Mouse (Mus musculus): ENCODE results near the gene Cxcl10. TPM values are rescaled to one million over a fixed set of nuclear protein-coding genes. Genes with fewer than 3 reads are reported as not detected.

Cxcl10 gene
- not detected for total RNA-seq (2021)

DNA sequence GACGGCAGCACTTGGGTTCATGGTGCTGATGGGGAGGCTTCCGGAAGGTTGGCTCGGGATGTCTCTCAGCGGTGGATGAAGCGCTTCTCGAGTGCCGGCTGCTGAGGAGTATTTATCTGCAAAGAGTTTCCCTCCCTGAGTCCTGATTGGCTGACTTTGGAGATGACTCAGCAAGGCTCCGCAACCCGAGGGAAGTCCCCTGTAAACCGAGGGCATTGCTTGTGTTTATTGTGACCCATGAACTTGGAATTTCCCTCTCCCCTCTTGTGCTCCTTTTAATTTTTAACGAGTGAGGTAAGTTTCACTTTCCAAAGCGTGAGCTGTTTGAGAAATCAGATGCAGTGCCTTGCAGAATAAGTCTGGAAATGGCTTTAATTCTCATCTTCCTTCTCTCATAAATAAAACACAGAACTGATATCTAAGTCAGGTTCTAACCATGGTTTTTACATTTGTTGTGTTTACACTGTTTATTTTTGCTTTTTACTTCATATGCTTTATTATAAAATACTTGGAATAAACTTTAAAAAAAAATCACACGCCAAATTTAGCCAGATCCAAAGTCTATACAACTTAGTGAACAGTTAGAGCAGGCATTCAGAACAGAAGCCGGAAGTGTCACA lies at the start of gene Cxcl10:
TSS of gene Cxcl10 (minus strand) at position 96 of the 620 bp plus-strand sequence.
- peak; percentile 15 to 53 for DNase-seq (ENCODE audit: extremely low spot score in 1 of 2, low spot score in 2 of 2)
- intact Hi-C loops (cut with DNase I) = no loop called here

DNA sequence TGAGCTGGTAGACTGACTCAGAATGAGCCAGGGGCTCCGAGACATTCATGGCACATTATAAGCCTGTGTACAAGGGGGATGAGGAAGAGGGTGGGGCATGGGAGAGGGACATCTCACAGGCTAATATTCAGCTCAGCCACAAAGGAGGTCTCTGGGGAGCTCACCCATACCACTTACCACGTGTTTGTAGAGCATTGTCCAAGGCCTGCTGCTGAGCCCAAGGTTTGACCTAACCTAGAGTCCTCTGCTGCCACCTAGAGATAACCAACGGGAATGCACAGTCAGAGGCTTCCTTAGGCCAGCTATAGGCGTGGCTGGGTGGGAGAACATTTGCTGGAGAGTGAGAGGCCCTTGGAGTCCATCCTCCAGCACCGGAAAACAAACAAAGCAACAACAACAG lies 49.5 kb upstream of the Cxcl10 start:
- peak; percentile 36 to 76 for DNase-seq (ENCODE audit: extremely low spot score in 1 of 2, low spot score in 2 of 2)
- intact Hi-C loops (cut with DNase I) = no loop called here

DNA sequence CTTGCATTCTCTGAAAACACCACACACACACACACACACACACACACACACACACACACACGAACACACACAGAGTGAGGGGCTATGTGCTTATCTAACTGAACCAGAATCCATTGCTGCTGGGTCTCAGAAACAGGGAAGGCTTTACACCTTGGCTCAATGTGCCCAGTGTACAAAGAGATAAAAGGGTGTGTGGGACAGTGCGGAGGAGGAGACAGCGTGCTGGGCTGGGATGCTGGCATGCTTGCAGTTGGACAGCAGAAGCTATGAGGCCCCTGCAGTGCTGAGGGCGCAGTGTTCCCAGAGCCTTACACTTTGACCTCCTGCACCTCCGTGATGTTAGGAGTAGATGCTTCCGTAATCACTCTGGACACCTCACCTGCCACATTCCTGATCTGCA lies 47.8 kb upstream of the Cxcl10 start:
- intact Hi-C loops (cut with DNase I) = no loop called here

GRCm38 (mm10) chr5:92395764-92396163 lies 47.1 kb upstream of the Cxcl10 start:
- intact Hi-C loops (cut with DNase I) = no loop called here

More for the DNA sequence above, 47.8 kb upstream of the Cxcl10 start:
- DNase-seq (ENCODE audit: extremely low spot score in 1 of 2, low spot score in 2 of 2) = no peak

DNA sequence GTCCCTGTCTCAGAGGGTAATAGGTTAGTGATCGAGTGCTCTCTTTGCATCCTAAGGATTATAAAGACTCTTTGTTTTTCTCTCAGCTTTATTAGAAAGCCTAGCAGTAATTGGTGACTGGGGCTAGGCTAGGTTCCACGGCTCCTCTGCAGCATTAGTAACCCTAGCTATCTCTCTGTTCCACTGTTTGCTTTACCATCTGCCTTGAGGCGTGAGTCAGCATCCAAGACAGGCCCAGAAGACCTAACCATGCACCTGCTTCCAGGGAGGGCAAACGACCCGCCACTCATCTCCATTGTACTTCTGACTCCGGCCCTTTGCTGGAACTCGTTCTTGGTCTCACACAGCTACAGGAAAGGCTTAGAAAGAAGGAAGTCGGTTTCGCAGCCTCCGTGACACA lies 45.2 kb upstream of the Cxcl10 start:
- no peak for DNase-seq (ENCODE audit: extremely low spot score in 1 of 2, low spot score in 2 of 2)
- intact Hi-C loops (cut with DNase I) = no loop called here

More at GRCm38 (mm10) chr5:92395764-92396163, 47.1 kb upstream of the Cxcl10 start:
- DNase-seq (ENCODE audit: extremely low spot score in 1 of 2, low spot score in 2 of 2) = no peak

DNA sequence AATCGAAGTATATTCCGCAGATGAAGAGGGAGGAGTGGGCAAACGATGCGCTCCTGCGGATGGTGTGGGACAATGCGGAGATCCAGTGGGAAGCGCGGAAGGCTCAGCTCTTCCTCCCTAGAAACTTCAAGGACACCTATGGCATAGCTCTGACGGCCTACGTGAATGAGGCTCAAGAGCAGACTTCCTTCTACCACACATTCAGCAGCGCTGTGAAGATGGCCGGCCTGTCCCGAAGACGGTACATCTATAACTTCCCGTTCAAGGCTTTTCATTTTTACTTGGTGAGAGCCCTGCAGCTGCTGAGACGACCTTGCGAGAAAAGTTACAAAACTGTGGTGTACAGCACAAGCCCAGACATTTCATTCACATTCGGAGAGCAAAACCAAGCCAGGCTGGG lies 43.9 kb upstream of the Cxcl10 start:
- intact Hi-C loops (cut with DNase I) = no loop called here
- DNase-seq (ENCODE audit: extremely low spot score in 1 of 2, low spot score in 2 of 2) = no peak

GRCm38 (mm10) chr5:92390615-92391014 lies 41.9 kb upstream of the Cxcl10 start:
- intact Hi-C loops (cut with DNase I) = no loop called here
- DNase-seq (ENCODE audit: extremely low spot score in 1 of 2, low spot score in 2 of 2) = no peak

- no peak for DNase-seq (ENCODE audit: extremely low spot score in 1 of 2, low spot score in 2 of 2)
- intact Hi-C loops (cut with DNase I) = no loop called here
Measured at GRCm38 (mm10) chr5:92389977-92390376, 41.3 kb upstream of the Cxcl10 start.

GRCm38 (mm10) chr5:92387433-92387832 lies 38.7 kb upstream of the Cxcl10 start:
- DNase-seq (ENCODE audit: extremely low spot score in 1 of 2, low spot score in 2 of 2) = peak in 1 of 2 experiments; percentile 47
- intact Hi-C loops (cut with DNase I) = no loop called here

- intact Hi-C loops (cut with DNase I) = no loop called here
- peak in 1 of 2 experiments; percentile 48 for DNase-seq (ENCODE audit: extremely low spot score in 1 of 2, low spot score in 2 of 2)
Measured at GRCm38 (mm10) chr5:92386643-92387042, 38.0 kb upstream of the Cxcl10 start.

DNA sequence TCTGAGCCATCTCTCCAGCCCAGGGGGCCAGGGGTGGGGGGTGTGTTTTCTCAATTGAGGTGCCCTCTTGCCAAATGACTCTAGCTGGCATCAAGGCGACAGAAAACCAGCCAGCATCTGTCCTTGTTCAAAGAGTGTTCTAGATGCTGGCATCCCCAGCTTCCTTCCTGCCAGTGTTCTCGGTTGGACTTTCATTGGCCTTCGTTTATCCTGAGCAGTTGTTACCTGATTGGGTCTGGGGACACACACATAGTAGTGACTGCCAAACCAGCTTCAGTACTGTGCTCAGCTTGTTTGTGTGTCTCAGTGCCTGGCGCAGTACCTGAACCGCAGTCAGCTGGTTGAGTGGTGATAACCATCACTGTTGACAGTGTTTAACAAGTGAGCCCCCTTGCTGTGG lies 37.4 kb upstream of the Cxcl10 start:
- intact Hi-C loops (cut with DNase I) = no loop called here
- DNase-seq (ENCODE audit: extremely low spot score in 1 of 2, low spot score in 2 of 2) = no peak

- intact Hi-C loops (cut with DNase I) = no loop called here
- no peak for DNase-seq (ENCODE audit: extremely low spot score in 1 of 2, low spot score in 2 of 2)
Measured at GRCm38 (mm10) chr5:92384855-92385254, 36.2 kb upstream of the Cxcl10 start.

DNA sequence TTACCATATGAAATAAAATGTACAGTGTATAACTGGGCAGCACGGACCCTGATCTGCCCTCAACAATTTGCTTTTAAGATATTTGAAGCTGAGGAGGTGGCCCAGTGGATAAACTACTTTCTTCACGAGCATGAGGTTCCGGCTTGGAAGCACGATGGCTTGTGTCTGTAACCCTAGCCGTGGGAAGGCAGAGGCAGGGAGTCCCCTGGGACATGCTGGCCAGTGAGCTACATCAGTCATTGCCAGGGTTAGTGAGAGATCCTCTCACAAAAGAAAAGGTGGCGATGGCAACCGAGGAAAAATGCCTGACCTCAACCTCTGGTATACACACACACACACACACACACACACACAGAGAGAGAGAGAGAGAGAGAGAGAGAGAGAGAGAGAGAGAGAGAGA lies 35.1 kb upstream of the Cxcl10 start:
- peak in 1 of 2 experiments; percentile 53 for DNase-seq (ENCODE audit: extremely low spot score in 1 of 2, low spot score in 2 of 2)
- intact Hi-C loops (cut with DNase I) = no loop called here

- intact Hi-C loops (cut with DNase I) = no loop called here
- DNase-seq (ENCODE audit: extremely low spot score in 1 of 2, low spot score in 2 of 2) = no peak
Measured at GRCm38 (mm10) chr5:92382349-92382679, 33.6 kb upstream of the Cxcl10 start.

- DNase-seq (ENCODE audit: extremely low spot score in 1 of 2, low spot score in 2 of 2) = peak; percentile 80
- intact Hi-C loops (cut with DNase I) = loop anchor here (1.0 kb wide), 1 partner anchor 69 kb away; no protein-coding TSS in a partner anchor
Measured at GRCm38 (mm10) chr5:92381550-92382348, 33.1 kb upstream of the Cxcl10 start.

- no peak for DNase-seq (ENCODE audit: extremely low spot score in 1 of 2, low spot score in 2 of 2)
- intact Hi-C loops (cut with DNase I) = no loop called here
Measured at GRCm38 (mm10) chr5:92376795-92377405, 28.2 kb upstream of the Cxcl10 start.

GRCm38 (mm10) chr5:92375368-92375767 lies 26.7 kb upstream of the Cxcl10 start:
- intact Hi-C loops (cut with DNase I) = no loop called here
- no peak for DNase-seq (ENCODE audit: extremely low spot score in 1 of 2, low spot score in 2 of 2)

DNA sequence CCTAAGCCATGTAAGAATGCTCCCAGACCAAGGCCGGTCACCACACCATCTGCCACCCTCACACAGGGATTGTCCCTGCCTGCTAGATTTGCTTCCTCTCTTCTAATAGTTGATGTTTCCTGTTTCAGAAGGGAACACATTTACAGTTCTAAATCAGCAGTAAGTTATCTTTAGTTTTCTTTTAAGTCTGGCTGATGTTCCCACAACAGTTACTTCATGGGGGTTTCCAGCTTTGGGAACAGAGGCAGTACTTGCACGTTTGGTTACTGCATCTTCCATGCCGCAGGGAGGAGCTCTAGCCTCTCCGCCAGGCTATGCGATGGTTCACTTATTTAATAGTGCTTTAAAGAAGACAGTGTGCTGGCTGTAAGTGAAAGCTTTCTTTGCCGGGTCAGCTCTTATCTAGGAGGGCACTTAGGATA lies 26.0 kb upstream of the Cxcl10 start:
- DNase-seq (ENCODE audit: extremely low spot score in 1 of 2, low spot score in 2 of 2) = no peak
- intact Hi-C loops (cut with DNase I) = no loop called here

DNA sequence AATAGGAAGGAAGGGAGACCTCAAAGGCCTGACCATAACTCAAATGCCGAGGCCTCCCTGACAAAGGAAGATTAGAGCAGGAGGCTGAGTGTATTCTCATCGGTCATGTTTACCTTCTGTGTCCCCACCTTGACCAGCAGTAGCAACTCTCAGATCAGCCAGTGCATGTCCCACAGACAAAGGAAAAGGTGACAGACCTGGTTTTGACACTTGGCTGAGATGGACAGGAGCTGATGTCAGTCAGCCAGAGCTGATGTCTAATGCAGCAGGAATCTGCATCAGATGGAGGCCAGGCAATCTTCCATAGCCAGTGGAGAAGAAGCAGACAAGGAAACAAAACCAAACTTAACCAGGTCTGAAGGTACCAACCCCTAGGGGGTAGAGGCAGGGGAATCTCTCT lies 23.9 kb upstream of the Cxcl10 start:
- intact Hi-C loops (cut with DNase I) = no loop called here

GRCm38 (mm10) chr5:92371361-92371976 lies 22.8 kb upstream of the Cxcl10 start:
- intact Hi-C loops (cut with DNase I) = no loop called here
- no peak for DNase-seq (ENCODE audit: extremely low spot score in 1 of 2, low spot score in 2 of 2)

More for the DNA sequence above, 23.9 kb upstream of the Cxcl10 start:
- no peak for DNase-seq (ENCODE audit: extremely low spot score in 1 of 2, low spot score in 2 of 2)

Data from left cerebral cortex, postnatal 10 days (tissue).